Mouse (Mus musculus): ENCODE measurements around the gene Enthd1.
"Not testable (repeated sequence)": the region's sequence is repeated elsewhere in the genome, so short reads cannot be mapped to it uniquely, and the experiment has no call there.

Gene Enthd1

GRCm38 (mm10) chr15:80565106-80565665, at the start of gene Enthd1:
Gene Enthd1, minus strand, starts transcription at chr15:80565156.
- no peak for DNase-seq

- no peak for DNase-seq
These were observed 48.9 kb upstream of the Enthd1 start for GRCm38 (mm10) chr15:80613904-80614303.

- no peak for DNase-seq
These were observed 46.5 kb upstream of the Enthd1 start for GRCm38 (mm10) chr15:80611478-80611877.

GRCm38 (mm10) chr15:80610335-80610734, 45.4 kb upstream of the Enthd1 start:
- no peak for DNase-seq

- no peak for DNase-seq
These were observed 43.0 kb upstream of the Enthd1 start for GRCm38 (mm10) chr15:80607970-80608369.

- no peak for DNase-seq
These were observed 39.1 kb upstream of the Enthd1 start for GRCm38 (mm10) chr15:80604026-80604425.

- DNase-seq, result no peak
These were observed 37.5 kb upstream of the Enthd1 start for GRCm38 (mm10) chr15:80602487-80602886.

- no peak for DNase-seq
These were observed 36.5 kb upstream of the Enthd1 start for GRCm38 (mm10) chr15:80601456-80601855.

- DNase-seq, result no peak
These were observed 34.9 kb upstream of the Enthd1 start for GRCm38 (mm10) chr15:80599843-80600242.

- DNase-seq, result no peak
These were observed 34.3 kb upstream of the Enthd1 start for GRCm38 (mm10) chr15:80599213-80599750.

GRCm38 (mm10) chr15:80598750-80599149, 33.8 kb upstream of the Enthd1 start:
- DNase-seq, result no peak

- no peak for DNase-seq
These were observed 28.9 kb upstream of the Enthd1 start for GRCm38 (mm10) chr15:80593877-80594276.

GRCm38 (mm10) chr15:80592737-80593136, 27.8 kb upstream of the Enthd1 start:
- DNase-seq, result no peak

- DNase-seq, result no peak
These were observed 25.7 kb upstream of the Enthd1 start for GRCm38 (mm10) chr15:80590641-80591040.

- no peak for DNase-seq
These were observed 21.3 kb upstream of the Enthd1 start for GRCm38 (mm10) chr15:80586296-80586695.

- DNase-seq, result peak in 1 of 2 experiments; percentile 11
These were observed 17.9 kb upstream of the Enthd1 start for GRCm38 (mm10) chr15:80582581-80583495.

- not testable (repeated sequence) for DNase-seq
These were observed 15.6 kb upstream of the Enthd1 start for GRCm38 (mm10) chr15:80580585-80580984.

GRCm38 (mm10) chr15:80579121-80579520, 14.2 kb upstream of the Enthd1 start:
- DNase-seq, result no peak

GRCm38 (mm10) chr15:80577166-80577960, 12.4 kb upstream of the Enthd1 start:
- DNase-seq, result no peak

GRCm38 (mm10) chr15:80576415-80576994, 11.5 kb upstream of the Enthd1 start:
- DNase-seq, result no peak

- DNase-seq, result no peak
These were observed 10.9 kb upstream of the Enthd1 start for GRCm38 (mm10) chr15:80575817-80576370.
